Mouse (Mus musculus): ENCODE data around the gene Rbp3.

Gene Rbp3

GRCm38 (mm10) chr14:33974752-33975151, 20.9 kb downstream of the Rbp3 start:
- no peak for DNase-seq (ENCODE audit: low spot score)

DNA sequence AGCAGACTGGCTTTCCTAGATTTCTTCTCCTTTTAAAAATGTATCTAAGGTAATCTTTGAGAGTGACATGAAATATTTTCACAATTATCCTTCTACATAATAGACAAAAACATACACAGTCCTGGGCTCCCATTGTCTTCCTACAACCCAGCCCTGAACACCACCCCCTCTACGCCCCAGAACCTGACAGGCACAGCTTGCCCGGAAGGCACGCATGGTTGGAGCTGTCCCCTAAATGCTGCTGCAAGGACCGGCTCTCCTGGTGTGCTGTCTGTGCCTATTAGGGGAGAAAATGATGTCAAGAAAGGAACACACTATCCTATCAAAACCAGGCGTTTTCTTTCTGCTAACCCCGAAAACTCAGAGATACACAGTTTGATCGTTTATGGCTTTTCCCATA, 23.9 kb downstream of the Rbp3 start:
- DNase-seq (ENCODE audit: low spot score): no peak

DNA sequence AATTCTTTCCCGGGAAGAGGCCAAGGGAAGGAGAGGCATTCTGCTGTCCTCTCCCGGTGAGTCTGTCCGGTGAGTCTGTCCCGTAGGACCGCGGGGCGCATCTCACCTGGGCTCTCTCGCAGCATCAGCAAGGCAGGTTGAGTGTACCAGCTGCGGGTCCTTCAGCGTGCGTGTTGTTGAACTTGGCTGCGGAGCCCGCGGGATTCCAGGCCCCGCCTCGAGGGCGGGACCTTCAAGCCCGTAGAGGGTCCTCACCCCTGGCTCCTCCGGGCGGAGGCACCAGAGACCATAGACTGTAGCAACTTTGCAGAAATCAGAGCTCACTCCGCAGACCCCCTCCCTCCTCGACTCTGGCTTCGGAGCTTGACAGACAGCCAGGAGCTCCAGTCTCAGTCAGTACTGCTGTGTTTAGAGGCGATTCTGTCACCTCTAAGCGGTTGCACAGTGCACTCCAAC, 24.8 kb downstream of the Rbp3 start, which contains the start of gene Zfp488:
Gene Zfp488 (minus strand): TSS at position 161 of the 456 bp plus-strand sequence.
- DNase-seq (ENCODE audit: low spot score): no peak

DNA sequence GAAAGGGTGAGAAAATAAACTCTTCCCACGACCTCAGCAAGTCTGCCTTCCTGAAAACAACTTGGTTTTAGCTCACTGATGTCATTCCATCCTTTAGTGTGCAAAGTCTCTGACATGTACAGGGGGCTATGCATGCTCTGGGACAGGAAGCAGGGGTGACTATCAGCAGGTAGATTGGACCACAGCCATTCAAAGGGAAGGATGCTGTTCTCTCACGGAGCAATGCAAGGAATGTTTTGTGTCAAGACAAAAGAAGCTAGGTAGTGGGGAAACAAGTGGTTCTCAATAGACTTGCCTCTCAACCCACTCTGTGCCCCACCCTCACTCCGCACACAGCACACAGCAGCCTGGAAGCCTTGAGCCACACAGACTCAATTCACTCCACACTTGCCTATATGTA, 35.4 kb downstream of the Rbp3 start:
- no peak for DNase-seq (ENCODE audit: low spot score)

DNA sequence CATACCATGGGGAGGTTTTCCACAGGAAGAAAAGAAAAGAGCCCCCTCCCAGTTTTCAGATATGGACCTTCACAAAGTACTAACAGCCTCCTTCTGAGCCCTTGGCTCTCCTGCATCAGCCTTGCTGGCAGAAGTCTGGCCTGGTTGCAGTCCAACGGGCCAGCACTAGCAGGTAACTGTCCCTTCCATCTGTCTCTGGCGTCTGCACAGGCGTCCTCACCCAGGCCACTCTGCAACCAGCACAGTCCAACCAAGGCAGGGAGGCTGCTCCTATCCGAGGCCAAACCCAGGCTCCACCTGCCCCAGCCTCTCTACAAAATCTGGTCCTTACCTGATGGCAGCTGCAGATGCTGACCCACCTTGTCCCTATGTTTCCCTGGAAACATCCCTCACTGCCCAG, 38.2 kb downstream of the Rbp3 start:
- no peak for DNase-seq (ENCODE audit: low spot score)

- DNase-seq (ENCODE audit: low spot score): no peak
Observed at GRCm38 (mm10) chr14:33993051-33993450, 39.2 kb downstream of the Rbp3 start.

GRCm38 (mm10) chr14:33993521-33994289, 39.9 kb downstream of the Rbp3 start:
- no peak for DNase-seq (ENCODE audit: low spot score)

- DNase-seq (ENCODE audit: low spot score): no peak
Observed at GRCm38 (mm10) chr14:33997427-33997826, 43.6 kb downstream of the Rbp3 start.

- DNase-seq (ENCODE audit: low spot score): no peak
Observed at GRCm38 (mm10) chr14:34000076-34000475, 46.3 kb downstream of the Rbp3 start.

DNA sequence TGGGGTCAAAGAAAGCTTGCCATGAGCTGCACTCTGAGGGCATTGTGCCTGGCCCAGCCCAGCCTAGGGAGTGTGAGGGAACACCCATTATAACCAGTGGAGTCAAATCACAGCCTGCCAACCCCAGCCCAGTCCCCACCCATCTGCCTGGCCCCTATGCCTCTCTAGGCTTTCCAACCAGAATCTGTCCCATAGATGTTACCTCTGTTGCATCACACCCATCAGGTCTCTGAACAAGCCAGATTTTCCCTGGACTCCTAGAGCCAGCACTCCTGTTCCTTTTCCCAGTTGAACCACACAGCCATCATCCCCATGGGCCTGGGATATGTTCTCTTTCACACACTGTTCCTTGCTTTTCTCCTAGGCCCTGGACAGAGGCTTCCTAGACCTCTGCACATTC, 47.6 kb downstream of the Rbp3 start:
- DNase-seq (ENCODE audit: low spot score): no peak

DNA sequence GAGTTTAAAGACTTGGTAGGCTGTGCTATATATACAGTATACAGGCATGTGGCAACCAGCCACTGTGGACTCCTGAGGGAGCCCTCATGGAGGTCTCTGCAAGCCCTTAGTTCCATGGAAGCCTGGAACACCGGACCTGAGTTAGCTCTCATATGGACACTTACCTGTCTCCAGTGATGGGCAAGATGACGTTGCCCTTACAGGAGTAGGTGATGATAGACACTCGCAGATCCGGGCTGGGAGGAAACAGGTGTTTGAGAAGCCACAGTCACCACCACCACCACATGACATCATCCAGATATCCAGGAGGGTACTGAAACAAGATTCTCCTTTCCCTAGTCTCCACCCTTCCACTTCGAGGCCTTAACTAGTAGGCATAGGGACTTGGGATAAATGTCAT, 48.6 kb downstream of the Rbp3 start:
- DNase-seq (ENCODE audit: low spot score): no peak
